Mouse (Mus musculus) heart, postnatal 25 days (tissue): Measurements from ENCODE around the gene Kcnj8. TPM values are rescaled to one million over a fixed set of nuclear protein-coding genes. Genes with fewer than 3 reads are reported as not detected.

Experiments
- DNase-seq: peaks from one replicate; pipeline ENCODE4 v3.0.0; 2022; ENCODE audit warnings: low spot score
- intact Hi-C: fragments of 180-260 bp; cut with DNase I; formaldehyde crosslinking; loops from one replicate; pipeline ENCODE4 v1.15.1; 2025
- total RNA-seq, 2 experiments: library from RNA; stranded (reverse); gene quantifications; 2 replicates each; pipeline ENCODE4 v1.2.3; 2021

Kcnj8 gene
- total RNA-seq, 2 experiments from 2014 or later = 26.3 to 32.4 TPM

DNA sequence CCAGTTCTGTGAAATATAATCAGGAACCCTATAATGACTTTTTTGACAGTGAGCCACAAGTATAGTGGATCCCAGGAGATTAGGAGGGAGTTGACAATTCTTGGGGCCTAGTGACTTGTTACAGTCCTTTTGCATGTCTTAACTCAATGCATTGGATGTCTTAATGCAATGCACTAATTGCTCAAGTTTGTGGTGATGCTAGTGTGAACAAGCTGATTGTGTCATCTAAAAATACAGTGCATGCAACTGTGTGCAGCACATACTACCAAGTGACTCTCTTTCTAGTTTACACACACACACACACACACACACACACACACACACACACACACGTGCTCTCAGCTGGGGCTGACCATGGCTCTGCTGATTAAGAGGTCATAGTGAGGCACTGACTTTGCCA lies 15.4 kb downstream of the Kcnj8 start:
- intact Hi-C loops = no loop called here
- no peak for DNase-seq

DNA sequence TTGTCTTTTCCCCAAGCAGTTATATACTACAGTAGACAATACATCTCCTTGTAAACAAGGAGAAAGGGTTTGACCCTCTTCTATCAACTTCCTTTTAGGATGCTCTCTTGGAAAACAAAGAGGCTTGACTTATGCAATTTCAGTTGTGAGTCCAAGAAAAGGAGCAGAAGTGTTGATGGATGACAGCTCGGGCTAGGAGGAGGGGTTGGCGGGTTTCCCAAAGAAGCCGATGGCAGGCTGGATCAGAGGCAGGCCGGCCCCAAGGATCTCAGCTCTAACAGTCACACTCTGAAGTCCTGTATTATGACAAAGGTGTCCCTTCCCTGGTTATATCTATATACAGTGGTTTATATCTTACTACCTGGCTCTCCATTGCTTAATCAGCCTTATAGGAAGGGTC lies 19.9 kb downstream of the Kcnj8 start:
- intact Hi-C loops = no loop called here
- no peak for DNase-seq

DNA sequence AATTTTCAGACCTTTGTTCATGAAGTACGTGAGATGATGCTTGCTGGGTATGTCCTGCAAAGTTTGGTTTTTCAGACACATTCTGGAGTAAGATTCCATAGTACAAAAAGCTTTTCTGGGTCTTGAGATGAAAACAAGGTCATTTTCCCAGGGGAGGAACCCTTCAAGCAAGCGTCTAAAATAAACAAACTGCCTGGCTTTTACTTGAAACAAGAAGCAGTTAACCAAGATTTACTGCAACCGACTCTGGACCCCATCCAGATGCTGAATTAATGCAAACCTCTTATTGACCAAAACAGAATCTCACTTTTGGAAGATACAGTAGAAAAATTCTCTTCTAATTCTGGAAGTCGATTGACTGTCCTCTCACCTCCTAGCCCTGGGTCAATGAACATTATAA lies 20.5 kb downstream of the Kcnj8 start:
- DNase-seq = no peak
- intact Hi-C loops = no loop called here

DNA sequence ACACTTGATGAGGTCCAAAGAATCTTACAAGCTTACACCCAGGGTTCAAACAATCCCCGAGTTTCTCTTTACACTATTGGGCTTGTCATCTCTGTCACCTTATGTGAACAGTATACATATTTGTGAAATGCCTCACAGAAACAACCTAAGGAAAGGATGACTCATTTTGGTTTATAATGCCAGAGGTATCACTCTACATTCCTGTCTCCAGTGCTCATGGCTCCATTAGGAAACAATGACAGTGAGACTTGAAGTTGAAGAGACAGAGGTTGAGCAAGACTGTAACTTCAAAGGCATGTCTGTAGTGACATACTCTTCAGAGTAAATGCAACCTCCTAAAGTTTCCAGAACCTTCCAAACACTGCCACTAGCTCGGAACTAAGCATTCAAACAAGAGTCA lies 23.0 kb downstream of the Kcnj8 start:
- DNase-seq = no peak
- intact Hi-C loops = no loop called here

DNA sequence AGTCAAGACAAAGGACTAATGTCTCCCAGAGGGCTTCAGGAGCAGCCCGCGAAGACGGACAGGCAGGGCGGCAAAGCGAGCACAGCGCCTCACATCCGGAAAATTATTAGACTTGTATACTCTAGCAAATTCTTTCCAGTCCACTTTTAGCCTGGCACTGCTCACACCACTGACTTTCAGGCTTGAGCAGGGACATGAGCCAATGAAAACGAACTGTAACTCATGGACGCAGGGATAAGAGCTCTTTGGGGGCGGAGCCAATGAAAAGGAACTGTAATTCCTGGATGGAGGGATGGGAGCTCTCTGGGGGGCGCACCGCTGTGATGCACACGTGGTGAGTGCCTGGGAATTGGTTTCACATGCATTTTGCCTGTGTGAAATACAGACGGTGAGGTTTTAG lies 26.3 kb downstream of the Kcnj8 start:
- DNase-seq = peak; percentile 17
- intact Hi-C loops = no loop called here

DNA sequence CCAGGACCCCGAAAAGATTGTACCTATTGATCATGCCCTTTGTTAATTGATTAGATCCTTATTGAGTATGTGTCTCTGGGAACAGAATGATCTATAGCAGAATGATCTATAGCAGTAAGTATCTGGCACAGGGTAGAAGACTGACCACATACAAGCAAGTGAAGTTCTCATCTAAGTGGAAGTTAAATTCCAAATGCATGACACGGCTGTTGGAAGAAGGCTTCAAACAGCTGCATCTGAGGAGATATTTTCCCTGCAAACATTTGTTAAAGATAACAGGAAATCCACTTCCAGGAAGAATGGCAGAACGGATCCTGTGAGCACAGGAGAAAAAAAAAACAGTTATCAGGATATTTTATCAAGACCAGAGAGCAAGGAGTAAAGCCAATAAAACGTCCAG lies 27.8 kb downstream of the Kcnj8 start:
- intact Hi-C loops = loop anchor here (5.0 kb wide), 1 partner anchor 174 kb away; no protein-coding TSS in a partner anchor
- DNase-seq = no peak

DNA sequence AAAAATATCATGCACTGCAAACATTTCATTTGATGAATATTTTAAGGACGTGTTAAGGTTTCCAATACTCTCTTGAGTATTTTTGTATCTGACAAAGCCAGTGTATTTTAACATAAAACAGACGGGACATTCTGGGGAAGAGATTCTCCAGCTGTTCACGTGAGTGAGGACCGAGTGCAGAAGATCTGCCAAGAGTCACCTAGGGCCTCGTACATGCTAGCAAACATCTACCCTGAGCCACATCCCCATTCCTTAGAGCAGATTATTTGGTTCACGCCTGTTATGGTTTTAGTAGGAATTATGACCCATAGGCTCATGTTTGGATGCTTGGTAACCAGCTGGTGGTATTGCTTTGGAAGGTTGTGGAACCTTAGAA lies 28.6 kb downstream of the Kcnj8 start:
- no peak for DNase-seq
- intact Hi-C loops = loop anchor here (5.0 kb wide), 1 partner anchor 175 kb away; no protein-coding TSS in a partner anchor

DNA sequence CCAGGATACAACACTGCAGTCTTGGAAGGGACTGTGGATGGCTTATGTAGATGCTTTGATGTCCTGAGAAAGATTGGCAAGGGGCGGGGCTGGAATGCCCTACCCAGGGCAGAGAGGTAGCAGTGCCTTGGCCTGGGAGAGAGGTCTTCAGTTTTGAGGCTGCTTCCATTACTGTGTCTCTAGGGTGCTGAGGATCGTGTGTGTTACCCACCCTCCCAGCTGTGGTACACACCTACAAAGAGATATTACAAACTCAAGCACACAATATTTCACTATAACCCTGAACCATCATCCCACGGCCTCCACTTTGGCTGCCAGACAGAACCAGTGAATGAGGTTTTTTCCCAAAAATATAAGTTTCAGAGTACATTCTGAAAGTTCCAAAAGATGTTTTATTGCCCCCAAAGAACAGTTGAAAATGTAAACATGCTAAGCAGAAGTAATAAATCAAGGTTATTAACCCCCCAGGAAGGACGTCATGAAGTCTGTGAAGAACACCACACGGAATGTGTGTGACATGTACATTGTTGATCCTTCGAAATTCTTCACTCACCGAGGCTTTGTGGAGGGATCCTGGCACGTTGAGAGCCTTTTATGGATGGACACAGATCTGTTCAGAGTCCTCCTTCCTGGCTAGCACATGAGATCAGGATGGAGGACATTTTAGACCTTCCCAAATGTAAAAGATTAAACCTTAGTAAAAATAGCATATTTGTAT lies 29.2 kb downstream of the Kcnj8 start:
- intact Hi-C loops = loop anchor here (5.0 kb wide), 1 partner anchor 175 kb away; no protein-coding TSS in a partner anchor
- no peak for DNase-seq

DNA sequence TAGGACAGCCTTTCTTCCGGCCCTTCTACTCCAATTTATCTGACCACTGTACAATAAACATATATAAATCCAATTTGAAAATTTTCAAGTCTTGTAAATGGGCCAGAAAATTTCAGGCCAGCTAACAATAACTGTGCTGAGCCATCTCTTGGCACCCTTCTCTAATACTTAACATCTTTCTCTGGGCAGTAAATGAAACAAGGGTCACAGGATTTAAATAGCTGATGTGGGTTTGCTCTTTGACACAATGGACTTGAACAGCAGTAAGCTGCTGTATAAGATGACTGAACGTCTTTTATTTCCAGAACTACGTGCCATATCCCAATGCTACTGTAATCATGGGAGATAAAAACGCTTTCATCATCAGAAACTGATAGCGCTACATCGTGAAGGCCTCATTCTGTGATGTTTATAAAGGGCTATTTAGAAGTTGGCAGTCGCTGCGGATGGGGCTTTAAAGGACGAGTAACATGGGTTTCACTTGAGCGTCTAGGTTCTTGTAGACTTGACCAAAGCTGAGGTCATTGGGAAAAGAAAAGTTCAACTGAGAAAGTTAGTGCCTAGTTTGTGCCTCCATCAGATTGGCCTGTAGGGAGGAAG lies 30.8 kb downstream of the Kcnj8 start:
- intact Hi-C loops = loop anchor here (5.0 kb wide), 1 partner anchor 177 kb away; no protein-coding TSS in a partner anchor
- no peak for DNase-seq

DNA sequence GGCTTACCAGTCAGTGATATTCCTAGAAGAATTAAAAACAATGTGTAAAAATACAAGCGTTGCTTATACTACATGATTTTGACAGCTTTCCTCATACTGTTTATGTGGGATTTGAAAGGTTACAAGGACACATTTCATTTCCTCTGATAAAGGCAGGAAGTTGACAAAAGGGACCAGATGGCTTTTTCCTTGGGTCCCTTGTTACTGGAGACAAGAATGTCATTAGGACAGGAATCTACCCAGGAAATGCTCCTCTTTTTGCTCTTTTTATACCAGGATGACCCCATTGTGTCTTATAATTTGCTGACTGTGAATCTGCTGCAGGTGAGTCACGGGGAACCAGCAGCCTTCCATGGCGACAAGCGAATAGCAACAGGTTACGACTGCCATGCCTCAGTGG lies 31.3 kb downstream of the Kcnj8 start:
- no peak for DNase-seq
- intact Hi-C loops = loop anchor here (5.0 kb wide), 1 partner anchor 177 kb away; no protein-coding TSS in a partner anchor

DNA sequence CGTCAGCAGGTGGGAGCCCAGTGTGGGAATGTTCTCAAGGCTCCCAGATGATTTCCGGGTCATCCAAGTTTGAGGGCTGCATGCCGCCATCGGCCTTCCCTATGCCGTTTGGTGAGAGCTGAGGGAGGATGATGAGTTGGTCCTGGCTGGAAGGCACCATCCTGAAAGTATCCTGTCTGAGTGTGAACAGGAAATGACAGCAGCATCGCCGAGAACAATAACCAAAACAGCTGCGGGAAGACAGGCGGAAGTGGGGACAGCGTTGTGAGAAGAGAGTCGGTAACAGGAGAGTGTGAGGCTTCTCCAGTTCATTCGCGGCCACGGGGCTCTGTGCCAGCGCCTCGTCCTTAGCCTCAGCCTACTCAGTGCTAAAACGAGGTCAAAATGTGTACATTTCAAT lies 32.9 kb downstream of the Kcnj8 start:
- intact Hi-C loops = no loop called here
- DNase-seq = peak; percentile 23

DNA sequence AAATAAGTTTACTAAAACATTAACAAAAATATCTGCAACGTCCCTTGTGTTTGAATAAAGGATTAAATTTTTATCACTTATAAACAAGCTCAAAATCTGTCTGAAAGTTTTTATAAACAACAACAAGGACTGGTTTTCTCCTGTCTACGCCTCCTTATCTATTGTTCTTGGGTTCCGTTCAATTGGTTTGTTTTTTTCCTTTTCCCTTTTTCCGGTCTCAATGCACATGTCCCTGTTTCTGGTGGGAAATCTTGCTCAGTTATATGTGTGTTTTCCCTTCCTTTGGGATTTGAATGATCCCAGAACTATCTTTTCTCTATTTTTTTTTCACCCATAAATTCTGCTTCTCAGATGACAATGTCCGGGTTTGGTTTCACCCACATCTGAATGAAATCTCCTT lies 38.0 kb downstream of the Kcnj8 start:
- DNase-seq = no peak
- intact Hi-C loops = loop anchor here (5.0 kb wide), 1 partner anchor 39 kb away; the partner anchor contains the start of gene Kcnj8

DNA sequence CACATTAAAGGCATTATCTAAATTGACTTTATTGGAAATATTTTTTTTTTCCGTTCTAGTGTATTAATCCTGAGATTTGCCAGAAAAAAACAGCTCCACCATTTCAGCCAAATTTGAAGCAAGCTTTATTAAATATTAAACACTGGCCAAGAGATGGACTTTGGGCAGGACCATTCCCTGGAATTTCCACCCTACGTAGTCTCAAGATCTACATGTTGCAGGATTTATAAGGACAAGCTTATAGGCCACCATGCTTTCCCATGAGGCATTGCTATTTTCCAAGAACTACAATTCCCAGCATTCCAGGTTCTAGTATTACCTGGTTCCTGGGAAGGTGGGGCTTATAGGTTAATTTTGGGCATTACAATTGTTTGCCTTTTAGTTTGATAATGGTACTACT lies 38.7 kb downstream of the Kcnj8 start:
- DNase-seq = no peak
- intact Hi-C loops = loop anchor here (5.0 kb wide), 1 partner anchor 40 kb away; the partner anchor contains the start of gene Kcnj8

DNA sequence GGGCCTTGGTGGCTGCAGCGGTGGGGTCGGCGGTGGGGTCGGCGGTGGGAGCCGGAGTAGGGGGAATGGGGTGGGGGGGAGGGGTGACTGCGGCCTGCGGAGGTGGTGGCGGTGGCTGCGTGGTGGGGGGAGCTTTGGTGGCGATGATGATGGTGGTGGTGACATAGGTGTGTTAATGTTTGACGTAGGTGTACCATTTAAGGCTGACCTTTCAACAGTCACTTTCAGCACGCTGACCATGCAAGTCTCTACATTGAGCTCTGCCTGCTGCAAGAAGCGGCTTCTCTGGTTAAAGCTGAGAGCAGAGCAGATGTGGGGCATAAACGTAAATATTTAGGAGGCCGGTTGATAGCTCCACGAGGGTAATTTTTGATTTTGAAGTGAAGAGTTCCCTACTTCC lies 39.3 kb downstream of the Kcnj8 start:
- intact Hi-C loops = loop anchor here (5.0 kb wide), 1 partner anchor 40 kb away; the partner anchor contains the start of gene Kcnj8
- DNase-seq = no peak

DNA sequence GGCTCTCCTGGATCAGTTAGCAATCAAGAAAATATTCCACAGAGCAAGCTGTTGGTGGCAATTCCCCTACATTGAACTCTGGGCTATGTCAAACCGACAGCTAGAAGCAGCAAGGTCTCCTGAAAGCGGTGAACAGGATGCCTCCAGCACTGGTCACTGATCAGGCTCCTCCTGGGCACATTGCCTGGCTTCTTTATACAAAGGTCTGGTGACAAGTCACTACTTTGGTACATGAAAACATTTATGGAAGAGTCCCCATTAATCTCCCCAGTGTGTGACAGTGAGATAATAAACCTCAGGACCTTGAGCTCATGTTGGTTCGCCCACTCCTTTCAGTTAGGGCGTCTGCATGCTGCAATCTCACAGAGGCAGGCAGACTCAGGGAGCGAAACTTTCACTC lies 41.0 kb downstream of the Kcnj8 start:
- intact Hi-C loops = loop anchor here (5.0 kb wide), 1 partner anchor 42 kb away; the partner anchor contains the start of gene Kcnj8
- no peak for DNase-seq

DNA sequence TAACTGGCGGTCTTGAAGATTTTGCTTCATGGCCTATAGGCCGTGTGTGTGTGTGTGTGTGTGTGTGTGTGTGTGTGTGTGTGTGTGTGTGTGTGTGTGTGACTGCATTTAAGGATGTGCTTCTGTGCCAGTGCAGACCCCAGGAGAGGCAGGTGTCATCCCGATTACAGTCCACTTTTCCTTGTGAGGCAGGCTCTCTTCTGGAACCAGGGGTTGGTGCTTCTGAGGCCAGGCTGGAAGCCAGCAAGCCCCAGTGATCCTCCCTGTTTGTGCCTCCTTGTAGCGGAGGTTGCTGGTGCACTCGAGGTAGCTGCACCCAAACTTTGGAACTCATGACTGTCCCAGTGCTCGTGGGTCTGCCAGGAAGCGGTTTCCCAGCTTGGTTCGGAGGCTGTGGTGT lies 41.7 kb downstream of the Kcnj8 start:
- DNase-seq = no peak
- intact Hi-C loops = loop anchor here (5.0 kb wide), 2 partner anchors 43 to 128 kb away; partner anchors contain the start of gene Kcnj8

DNA sequence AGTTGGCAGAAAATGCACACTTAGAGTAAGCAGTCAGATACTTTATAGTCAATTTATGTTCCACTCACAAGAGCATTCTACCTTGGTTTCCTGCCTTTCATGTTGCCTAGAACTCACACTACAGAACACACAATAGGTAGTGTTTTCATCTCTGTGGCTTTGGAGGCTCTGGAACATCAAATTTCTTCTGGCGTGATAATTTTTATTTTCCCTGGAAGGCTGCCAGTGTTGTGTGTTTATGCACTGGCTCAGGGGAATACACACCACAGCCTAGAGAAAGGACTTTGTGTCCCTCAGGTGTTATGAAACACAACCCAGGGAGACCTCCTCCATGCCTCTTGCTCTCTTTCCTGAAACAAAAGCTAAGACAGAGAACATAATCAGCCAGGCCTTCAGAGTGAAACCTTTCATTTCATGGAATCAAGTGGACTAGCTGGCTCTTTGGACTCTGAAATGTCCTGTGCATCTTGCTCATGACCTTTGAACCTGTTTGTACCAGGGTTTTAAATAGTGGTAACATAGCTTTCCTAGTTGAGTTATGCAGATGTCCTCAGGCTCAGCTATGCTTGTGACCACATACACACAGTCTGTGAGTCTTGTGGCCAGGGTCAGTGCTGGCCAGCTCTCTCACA lies 43.4 kb downstream of the Kcnj8 start:
- DNase-seq = no peak
- intact Hi-C loops = loop anchor here (5.0 kb wide), 1 partner anchor 129 kb away; no protein-coding TSS in a partner anchor

DNA sequence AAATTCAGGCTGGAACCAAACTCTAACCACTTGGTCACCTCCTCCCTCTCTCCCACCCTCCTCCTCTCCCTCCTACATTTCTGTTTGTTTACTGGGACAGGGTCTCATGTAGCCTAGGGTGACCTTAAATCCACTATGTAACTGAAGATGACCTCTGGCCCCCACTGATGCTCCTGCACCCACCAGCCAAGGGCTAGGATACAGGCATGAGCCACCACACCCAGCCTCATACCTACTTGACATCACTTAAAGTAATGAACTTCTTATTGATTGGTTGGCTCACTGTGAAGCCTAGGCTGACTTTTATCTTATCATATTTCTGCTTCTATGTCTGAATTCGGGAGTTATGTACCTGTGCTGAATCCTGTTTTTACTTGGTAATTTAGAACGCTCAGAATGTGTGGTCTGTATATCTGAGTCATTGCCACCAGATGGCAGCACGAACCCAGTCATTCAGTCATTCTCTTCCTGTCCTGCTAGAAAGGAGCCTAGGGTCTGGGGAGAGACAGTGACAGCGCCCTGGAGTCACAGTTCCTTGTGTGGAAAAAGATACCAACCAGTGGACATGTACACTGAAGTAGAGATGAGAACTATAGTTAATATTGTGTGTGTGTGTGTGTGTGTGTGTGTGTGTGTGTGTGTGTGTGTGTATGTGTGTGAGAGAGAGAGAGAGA lies 46.6 kb downstream of the Kcnj8 start:
- intact Hi-C loops = loop anchor here (1.0 to 5.0 kb wide), 2 partner anchors 133 to 211 kb away; no protein-coding TSS in a partner anchor
- DNase-seq = peak; percentile 26

DNA sequence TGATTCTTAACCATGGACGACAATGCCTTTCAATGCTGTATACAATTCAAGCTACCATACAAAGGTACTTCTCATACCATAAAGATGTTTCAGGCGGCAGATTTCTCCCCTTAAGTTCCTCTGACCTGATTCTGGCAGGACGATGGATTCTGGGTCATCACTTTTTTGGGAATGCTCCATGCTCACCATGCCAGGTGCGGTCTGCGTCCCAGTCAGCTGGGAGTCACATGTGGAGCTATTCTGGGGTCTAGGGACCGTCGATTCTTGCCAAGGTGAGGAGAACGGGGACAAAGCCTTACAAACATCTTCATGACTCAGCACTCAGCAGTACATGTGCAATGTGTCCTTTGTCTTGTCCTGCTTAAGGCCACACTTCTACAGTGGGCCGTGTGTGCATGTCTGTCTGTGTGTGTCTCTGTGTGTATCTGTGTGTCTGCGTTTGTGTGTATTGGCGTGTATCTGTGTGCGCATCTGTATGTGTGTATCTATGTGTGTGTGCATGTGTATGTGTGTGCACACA lies 49.8 kb downstream of the Kcnj8 start:
- no peak for DNase-seq
- intact Hi-C loops = no loop called here

DNA sequence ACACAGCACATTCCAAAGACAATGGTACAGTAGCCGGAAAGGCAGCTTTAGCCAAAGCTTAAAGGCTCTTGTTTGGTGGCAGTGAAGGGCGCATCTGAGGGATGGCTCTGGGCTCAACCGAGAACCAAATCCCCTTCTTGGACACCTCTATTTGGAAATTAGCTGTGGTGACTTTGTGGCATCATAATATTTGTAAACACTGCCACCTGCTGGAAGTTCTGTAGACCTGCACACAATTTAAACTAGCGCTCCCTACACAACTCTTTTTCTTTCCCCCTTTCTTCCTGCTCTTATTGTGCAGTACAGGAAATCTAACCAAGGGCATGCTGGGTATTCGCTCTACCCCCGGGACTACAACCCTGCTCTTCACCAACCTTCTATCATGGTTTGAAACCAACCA lies 52.3 kb downstream of the Kcnj8 start:
- intact Hi-C loops = loop anchor here (5.0 to 10.0 kb wide), 3 partner anchors 132 to 1034 kb away; partner anchors contain the start of genes Golt1b and Recql
- no peak for DNase-seq
